Mouse (Mus musculus) heart, embryonic 14.5 days (tissue): ENCODE measurements at regions not wholly inside any gene's neighbourhood (a gene's known extent, or its start where the extent isn't known, plus 50 kb on each side); places are given as distances from the start of the nearest gene placed in this dataset.

ENCODE experiments used
- ATAC-seq: fragments of 200-750 bp; cut with Nextera tagmentation; 2 replicates; pipeline ENCODE4 v1.8.0; 2017; ENCODE audit warnings: low read depth, moderate TSS enrichment; ENCODE audit not compliant: insufficient number of reproducible peaks, insufficient read depth, low FRiP score
- H3K27ac ChIP-seq, 2 experiments: fragments of 200-500 bp in 1 of 2; fragments of 300-500 bp in 1 of 2; sonication (generic) in 1 of 2; replicated peaks in 1 of 2; 2 replicates each; pipeline ENCODE4 v1.5.1; 2012 to 2014; ENCODE audit warnings: low read depth in 2 of 2, low read length in 2 of 2, control low read depth in 1 of 2, mild to moderate bottlenecking in 1 of 2, mixed read lengths in 1 of 2; ENCODE audit not compliant: control insufficient read depth in 1 of 2, insufficient read depth in 1 of 2
- H3K27me3 ChIP-seq: fragments of 300-500 bp; sonication (generic); 2 replicates; pipeline ENCODE4 v1.6.1; 2014; ENCODE audit warnings: mild to moderate bottlenecking, low read length, control low read depth; ENCODE audit not compliant: control insufficient read depth, insufficient read depth
- H3K36me3 ChIP-seq: fragments of 300-500 bp; sonication (generic); 2 replicates; pipeline ENCODE4 v1.6.1; 2014; ENCODE audit warnings: mild to moderate bottlenecking, control low read depth, low read length, mixed read lengths; ENCODE audit not compliant: control insufficient read depth, insufficient read depth
- H3K4me1 ChIP-seq, 2 experiments: fragments of 200-500 bp in 1 of 2; fragments of 300-500 bp in 1 of 2; sonication (generic) in 1 of 2; 2 replicates each; pipeline ENCODE4 v1.6.1; 2012 to 2014; ENCODE audit warnings: low read length in 2 of 2, control low read depth in 1 of 2, mixed read lengths in 1 of 2; ENCODE audit not compliant: control insufficient read depth in 2 of 2, insufficient read depth in 2 of 2
- H3K4me2 ChIP-seq: fragments of 300-500 bp; sonication (generic); 2 replicates; pipeline ENCODE4 v1.6.1; 2014; ENCODE audit warnings: mild to moderate bottlenecking, low read length
- H3K4me3 ChIP-seq, 2 experiments: fragments of 200-500 bp in 1 of 2; fragments of 300-500 bp in 1 of 2; sonication (generic) in 1 of 2; 2 replicates each; pipeline ENCODE4 v1.5.1; 2012 to 2014; ENCODE audit warnings: low read length in 2 of 2, mild to moderate bottlenecking in 2 of 2, control low read depth in 1 of 2, low read depth in 1 of 2, moderate library complexity in 1 of 2; ENCODE audit not compliant: control insufficient read depth in 1 of 2, insufficient read depth in 1 of 2
- H3K9ac ChIP-seq: fragments of 300-500 bp; sonication (generic); 2 replicates; pipeline ENCODE4 v1.6.1; 2014; ENCODE audit warnings: mild to moderate bottlenecking, low read length
- H3K9me3 ChIP-seq: fragments of 300-500 bp; sonication (generic); 2 replicates; pipeline ENCODE4 v1.6.1; 2016; ENCODE audit warnings: low read length, control low read depth; ENCODE audit not compliant: control insufficient read depth
- WGBS: fragments of 180-500 bp; shearing (Covaris S2); extraction: QIAGEN DNeasy Blood & Tissue Kit; methylation state at CpG from one replicate; pipeline ENCODE4 v1.1.7; 2014; 5-methylcytosine and 5-hydroxymethylcytosine counted together

DNA sequence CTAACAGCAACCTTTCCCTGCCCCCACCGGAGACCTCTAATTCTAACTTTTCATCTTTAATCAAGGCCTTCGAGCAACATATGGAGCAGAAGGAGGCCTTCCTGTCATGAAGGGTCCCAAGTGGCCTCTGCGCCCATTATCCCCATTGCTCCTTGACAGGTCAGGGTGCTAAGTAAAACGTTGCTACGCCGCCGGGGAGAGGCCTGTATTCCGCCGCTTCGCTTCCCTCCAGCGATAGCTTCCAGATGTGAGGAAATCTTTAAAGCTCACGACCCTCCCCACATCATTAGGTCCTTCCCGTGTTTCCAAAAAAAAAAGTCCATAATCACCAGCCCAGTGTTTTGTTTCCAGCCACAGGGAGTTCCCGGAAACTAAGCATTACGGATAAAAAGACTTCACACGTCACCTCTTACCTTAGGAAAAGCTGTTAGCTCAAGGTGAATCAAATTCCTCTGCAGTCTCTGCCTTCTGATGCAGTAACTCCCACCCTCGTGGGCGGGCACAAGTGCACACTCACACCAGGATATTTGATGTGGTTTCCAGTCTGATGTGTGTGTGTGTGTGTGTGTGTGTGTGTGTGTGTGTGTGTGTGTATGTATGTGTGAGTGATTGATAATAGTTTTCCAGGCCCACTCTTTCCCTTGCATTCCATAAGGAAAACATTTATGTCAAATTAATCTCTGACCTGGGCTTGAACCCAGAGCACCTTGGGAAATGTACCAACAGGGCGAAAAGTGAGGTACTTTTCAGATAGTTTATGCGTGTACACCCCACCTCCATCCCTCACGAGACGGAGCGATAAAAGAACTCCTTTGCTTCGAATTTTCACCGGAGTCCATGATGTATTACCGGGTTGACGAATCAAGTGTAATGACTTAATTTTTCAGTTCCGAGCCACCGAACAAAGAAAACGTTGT lies 107.5 kb downstream of the Gm45692 start:
- no peak overlapping the region for H3K9ac ChIP-seq
- peaks cover 0 to 2% of the 10 kb centered on the region in 2 experiments; a peak in 1 of 4 replicates for H3K4me1 ChIP-seq
- peak overlapping the region; percentile 34; the same call in 1 of the 2 replicates for H3K4me2 ChIP-seq
- no peaks in the 10 kb centered on the region for H3K9me3 ChIP-seq
- H3K4me3 ChIP-seq = no peak overlapping the region
- H3K27me3 ChIP-seq = no peaks in the 10 kb centered on the region
- no peaks in the 10 kb centered on the region for H3K36me3 ChIP-seq
- H3K27ac ChIP-seq = no peak overlapping the region
- 45% methylated on average over 30 of the region's 30 CpGs for whole genome bisulfite sequencing
- no peak for ATAC-seq

DNA sequence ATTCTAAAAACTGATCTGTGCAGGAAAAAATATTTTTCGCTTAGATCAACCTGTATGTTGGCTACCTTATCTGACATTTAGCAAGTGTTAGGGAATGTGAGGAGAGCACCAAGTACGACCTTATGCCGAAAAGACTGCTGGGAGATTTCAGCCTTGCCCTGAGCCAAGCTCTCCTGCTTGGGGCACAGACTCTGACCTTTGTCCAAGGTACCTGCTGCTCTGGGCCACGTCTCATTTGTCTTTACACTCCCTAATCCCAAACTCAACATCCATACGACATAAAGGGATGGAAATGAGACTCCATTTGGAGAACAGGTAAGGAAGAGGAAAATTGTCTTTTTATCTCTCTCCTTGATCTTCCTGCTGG lies 108.2 kb downstream of the Gm45692 start:
- H3K9ac ChIP-seq = no peak overlapping the region
- peaks cover 0 to 2% of the 10 kb centered on the region in 2 experiments; a peak in 1 of 4 replicates for H3K4me1 ChIP-seq
- WGBS = 46% methylated on average over 5 of the region's 5 CpGs
- no peak overlapping the region for H3K4me2 ChIP-seq
- no peak for ATAC-seq
- H3K36me3 ChIP-seq = no peaks in the 10 kb centered on the region
- no peak overlapping the region for H3K27ac ChIP-seq
- H3K4me3 ChIP-seq = no peak overlapping the region
- H3K9me3 ChIP-seq = no peaks in the 10 kb centered on the region
- H3K27me3 ChIP-seq = no peaks in the 10 kb centered on the region

DNA sequence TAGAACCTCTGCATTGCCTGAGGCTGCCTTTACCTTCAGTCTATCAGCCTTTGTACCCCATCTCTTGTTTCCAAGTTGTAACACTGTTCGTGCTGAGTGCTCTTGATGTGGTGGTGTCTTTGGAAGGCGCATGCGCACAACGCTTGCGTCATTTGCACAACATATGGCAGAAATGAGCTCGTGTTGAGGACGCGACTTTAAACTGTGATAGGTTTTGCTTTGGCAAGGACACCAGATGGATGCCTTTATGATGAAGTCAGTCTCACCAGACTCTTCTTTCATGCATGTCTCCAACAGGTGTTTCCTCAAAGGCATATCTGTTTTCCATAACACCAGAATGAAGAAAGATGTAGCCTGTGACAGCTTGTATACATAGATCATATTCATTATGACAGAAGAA lies 110.2 kb downstream of the Gm45692 start:
- H3K27me3 ChIP-seq = no peaks in the 10 kb centered on the region
- no peak overlapping the region for H3K9ac ChIP-seq
- peaks cover 0 to 2% of the 10 kb centered on the region in 2 experiments; a peak in 1 of 4 replicates for H3K4me1 ChIP-seq
- no peak overlapping the region for H3K4me3 ChIP-seq
- H3K36me3 ChIP-seq = no peaks in the 10 kb centered on the region
- H3K27ac ChIP-seq = no peak overlapping the region
- ATAC-seq = no peak
- WGBS = 85% methylated on average over 8 of the region's 8 CpGs
- H3K4me2 ChIP-seq = no peak overlapping the region
- no peaks in the 10 kb centered on the region for H3K9me3 ChIP-seq

DNA sequence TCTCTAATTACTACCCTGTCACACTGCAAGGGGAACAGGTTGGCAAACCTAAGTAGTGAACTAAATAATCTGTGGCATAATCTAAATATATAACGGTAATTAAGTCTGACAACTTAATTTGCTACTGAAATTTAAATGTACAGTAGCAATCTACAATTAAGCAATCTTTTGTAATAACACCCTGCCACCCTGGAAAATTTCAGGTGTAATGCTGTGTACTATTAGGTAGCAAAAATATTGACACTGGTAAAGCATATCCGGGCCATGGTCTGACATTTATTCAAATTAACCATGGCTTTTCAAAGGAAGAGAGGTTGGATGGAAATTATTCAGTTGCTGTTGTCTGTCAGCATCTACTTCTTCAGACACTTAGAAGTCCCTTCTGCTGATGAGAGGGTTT lies 119.7 kb downstream of the Gm45692 start:
- no peak for ATAC-seq
- Histone ChIP-seq H3K4me1 (no peaks in the 10 kb centered on the region; a peak in 1 of 4 replicates), H3K4me3 (no peak overlapping the region), H3K36me3 (no peaks in the 10 kb centered on the region), H3K27me3 (no peaks in the 10 kb centered on the region), H3K4me2 (no peak overlapping the region), H3K9me3 (no peaks in the 10 kb centered on the region), H3K27ac (peak overlapping the region in 1 of 2 experiments; percentile 68; a peak in 2 of 4 replicates), H3K9ac (no peak overlapping the region)
- 77% methylated on average over 2 of the region's 2 CpGs for WGBS

DNA sequence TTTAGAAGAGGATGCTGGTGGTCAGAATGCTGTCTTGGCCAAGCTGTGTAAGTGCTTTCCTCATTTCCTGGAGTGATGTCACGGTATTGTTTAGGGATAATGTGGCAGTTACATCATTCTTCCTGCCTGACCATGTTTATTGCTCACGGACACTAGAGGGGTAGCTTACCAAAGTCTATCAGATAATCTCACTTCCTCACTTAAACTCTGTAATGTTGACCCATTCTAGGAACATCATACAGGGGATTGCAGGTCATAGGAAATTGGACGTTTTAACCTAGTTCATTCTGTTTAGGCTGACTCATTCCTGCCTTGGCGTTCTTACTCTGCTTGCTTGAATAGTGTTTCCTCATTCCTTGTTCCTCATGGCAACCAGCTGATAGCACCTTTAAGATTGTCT lies 120.3 kb downstream of the Gm45692 start:
- peak overlapping the region; percentile 50 to 73 for H3K27ac ChIP-seq
- no peak overlapping the region for H3K4me3 ChIP-seq
- H3K27me3 ChIP-seq = no peaks in the 10 kb centered on the region
- no peak overlapping the region for H3K9ac ChIP-seq
- peak; percentile 61 for ATAC-seq
- no peaks in the 10 kb centered on the region for H3K36me3 ChIP-seq
- H3K9me3 ChIP-seq = no peaks in the 10 kb centered on the region
- H3K4me2 ChIP-seq = no peak overlapping the region
- 44% methylated on average over 4 of the region's 4 CpGs for WGBS
- no peaks in the 10 kb centered on the region; a peak in 1 of 4 replicates for H3K4me1 ChIP-seq

DNA sequence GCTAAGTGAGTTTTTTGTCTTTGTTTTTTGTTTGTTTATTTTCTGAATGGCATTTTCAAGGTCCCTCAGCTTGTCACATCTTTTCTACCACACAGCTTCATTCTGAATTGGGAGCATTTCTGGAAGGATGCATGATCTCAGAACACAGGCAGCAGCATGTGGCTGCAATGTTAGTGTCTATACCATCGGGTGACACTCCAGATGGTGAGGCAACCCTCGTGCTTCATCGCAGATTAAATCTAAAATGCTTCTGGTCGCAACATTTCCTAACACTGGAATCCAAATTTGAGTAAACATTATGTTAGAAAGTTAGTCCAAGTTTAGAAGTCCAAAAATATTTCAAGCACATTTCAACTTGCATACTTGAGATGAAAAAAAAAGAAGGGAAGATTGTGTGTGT lies 124.4 kb downstream of the Gm45692 start:
- WGBS = 74% methylated on average over 4 of the region's 4 CpGs
- Histone ChIP-seq H3K9me3 (no peaks in the 10 kb centered on the region), H3K4me1 (no peaks in the 10 kb centered on the region; a peak in 1 of 4 replicates), H3K9ac (no peak overlapping the region), H3K27ac (no peak overlapping the region), H3K4me2 (no peak overlapping the region), H3K27me3 (no peaks in the 10 kb centered on the region), H3K36me3 (no peaks in the 10 kb centered on the region), H3K4me3 (no peak overlapping the region)
- ATAC-seq = no peak

DNA sequence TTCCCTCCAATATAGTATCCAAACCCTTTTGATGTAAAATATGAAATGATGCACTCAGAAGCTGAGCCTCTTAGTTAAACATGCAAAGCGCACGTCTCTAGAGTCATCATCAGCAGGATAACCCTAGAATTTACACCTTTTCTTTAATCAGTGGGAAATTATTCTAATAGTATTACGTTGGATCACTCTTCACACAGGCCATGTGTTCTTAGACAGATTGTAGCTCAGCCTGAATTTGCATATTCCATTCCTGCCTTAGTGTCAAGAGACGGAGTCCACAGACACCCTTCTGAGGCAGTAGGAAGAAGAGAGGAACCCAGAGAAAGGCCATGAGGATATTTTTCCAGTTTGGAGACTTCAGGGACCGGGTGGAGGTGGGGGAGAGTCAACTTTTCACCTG lies 125.0 kb downstream of the Gm45692 start:
- WGBS = 75% methylated on average over 5 of the region's 5 CpGs
- H3K36me3 ChIP-seq = no peaks in the 10 kb centered on the region
- ATAC-seq = no peak
- no peak overlapping the region for H3K4me2 ChIP-seq
- no peak overlapping the region for H3K9ac ChIP-seq
- no peaks in the 10 kb centered on the region; a peak in 1 of 4 replicates for H3K4me1 ChIP-seq
- no peak overlapping the region for H3K27ac ChIP-seq
- no peak overlapping the region for H3K4me3 ChIP-seq
- H3K9me3 ChIP-seq = no peaks in the 10 kb centered on the region
- no peaks in the 10 kb centered on the region for H3K27me3 ChIP-seq
